Mouse (Mus musculus): Measurements from ENCODE around the gene Scaf4. TPM values are rescaled to one million over a fixed set of nuclear protein-coding genes. Genes with fewer than 3 reads are reported as not detected.
A peak's percentile ranks its signal among the peaks of the same experiment; 100 is the strongest.

Scaf4 gene
- total and polyA plus RNA-seq, 2 experiments from 2014 or later = 15.7 to 16.9 TPM

DNA sequence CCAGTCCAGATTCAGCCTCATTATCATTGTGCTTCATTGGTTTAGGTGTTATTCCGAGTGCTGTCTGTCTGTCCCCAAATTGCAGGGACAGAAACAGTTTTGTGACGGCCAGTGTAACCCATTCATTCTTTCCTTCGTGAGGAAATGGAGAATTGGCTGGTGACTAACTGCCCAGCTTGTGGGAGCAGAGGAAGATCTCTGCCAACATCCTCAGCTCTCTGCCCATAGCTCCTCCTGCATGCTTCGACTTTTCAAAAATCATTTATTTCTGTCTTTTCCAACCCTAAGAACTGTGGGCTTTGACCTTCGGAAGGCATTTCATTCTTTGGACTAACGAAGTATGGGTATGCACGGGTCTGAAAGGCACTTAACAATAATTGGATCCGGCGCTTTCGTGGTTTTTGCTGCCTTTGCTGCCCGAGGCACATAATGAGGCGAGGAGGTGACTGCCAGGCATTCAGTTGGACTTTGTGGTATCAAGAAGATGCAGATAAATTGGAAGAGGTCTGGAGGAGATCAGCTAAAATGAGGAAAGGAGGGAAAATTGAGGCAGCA is 34.1 kb upstream of the Scaf4 start:
- no peak overlapping the region for H3K4me3 ChIP-seq (ENCODE audit: low read depth, low read length)
- no peaks in the 10 kb centered on the region for H3K27me3 ChIP-seq (ENCODE audit: insufficient read depth, low read length)
- no peaks in the 10 kb centered on the region for H3K4me1 ChIP-seq (ENCODE audit: insufficient read depth)
- no peaks in the 10 kb centered on the region for H3K36me3 ChIP-seq (ENCODE audit: insufficient read depth)
- H3K4me2 ChIP-seq (ENCODE audit: low read depth) = 0 out of 2 replicates have a peak overlapping the region, but pooled peaks have one; percentile 13
- TF ChIP-seq CTCF (IDR thresholded peaks at IDR 0.05; ENCODE audit: low read depth) = no peak
- H3K9ac ChIP-seq = no peak overlapping the region
- DNase-seq (no peak), ATAC-seq (no peak)
- no peaks in the 10 kb centered on the region for H3K9me3 ChIP-seq (ENCODE audit: low read length)
- H3K27ac ChIP-seq (ENCODE audit: low read depth, low read length) = no peak overlapping the region
- 17% methylated on average over 12 of the region's 12 CpGs for WGBS

DNA sequence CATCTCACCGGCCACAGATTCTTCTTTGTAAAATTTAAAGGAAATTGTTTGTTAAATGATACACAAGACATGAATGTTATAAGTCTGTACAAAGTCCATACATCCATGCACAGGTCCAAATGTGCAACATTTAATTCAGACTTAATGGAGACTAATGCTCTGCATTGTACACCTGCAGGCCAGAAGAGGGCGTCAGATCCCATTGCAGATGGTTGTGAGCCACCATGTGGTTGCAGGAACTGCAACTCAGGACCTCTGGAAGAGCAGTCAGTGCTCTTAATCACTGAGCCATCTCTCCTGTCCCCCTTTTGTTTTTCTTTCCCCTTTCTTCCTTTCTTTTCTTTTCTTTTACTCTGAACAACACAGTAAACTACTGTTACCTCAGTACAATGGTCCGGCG is 33.5 kb upstream of the Scaf4 start:
- no peaks in the 10 kb centered on the region for H3K36me3 ChIP-seq (ENCODE audit: insufficient read depth)
- H3K4me3 ChIP-seq (ENCODE audit: low read depth, low read length) = no peak overlapping the region
- no peak overlapping the region for H3K9ac ChIP-seq
- WGBS = 60% methylated on average over 4 of the region's 4 CpGs
- TF ChIP-seq CTCF (IDR thresholded peaks at IDR 0.05; ENCODE audit: low read depth) = peak; percentile 45
- no peaks in the 10 kb centered on the region for H3K4me1 ChIP-seq (ENCODE audit: insufficient read depth)
- no peaks in the 10 kb centered on the region for H3K27me3 ChIP-seq (ENCODE audit: insufficient read depth, low read length)
- no peak overlapping the region for H3K4me2 ChIP-seq (ENCODE audit: low read depth)
- no peak for DNase-seq
- H3K9me3 ChIP-seq (ENCODE audit: low read length) = no peaks in the 10 kb centered on the region
- H3K27ac ChIP-seq (ENCODE audit: low read depth, low read length) = no peak overlapping the region
- no peak for ATAC-seq

DNA sequence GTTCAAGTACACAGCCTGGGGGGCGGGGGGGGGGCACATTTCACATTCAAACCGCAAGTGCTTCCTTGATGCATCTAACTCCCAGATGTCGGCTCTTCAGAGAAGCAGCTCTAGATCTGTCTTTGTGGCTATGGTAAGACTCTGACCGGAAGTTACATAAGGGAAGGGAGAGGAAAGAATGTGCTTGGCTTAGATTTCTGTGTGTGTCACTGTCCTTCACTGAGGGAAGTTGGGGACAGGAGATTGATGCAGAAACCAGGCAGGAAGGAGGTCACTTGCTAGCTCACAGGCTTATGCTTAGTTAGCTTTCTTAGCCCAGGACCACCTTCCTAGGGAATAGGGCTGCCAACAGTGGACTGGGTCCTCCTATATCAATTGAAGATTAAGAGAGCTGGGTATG is 31.6 kb upstream of the Scaf4 start:
- no peaks in the 10 kb centered on the region for H3K4me1 ChIP-seq (ENCODE audit: insufficient read depth)
- WGBS = 84% methylated on average over 4 of the region's 4 CpGs

DNA sequence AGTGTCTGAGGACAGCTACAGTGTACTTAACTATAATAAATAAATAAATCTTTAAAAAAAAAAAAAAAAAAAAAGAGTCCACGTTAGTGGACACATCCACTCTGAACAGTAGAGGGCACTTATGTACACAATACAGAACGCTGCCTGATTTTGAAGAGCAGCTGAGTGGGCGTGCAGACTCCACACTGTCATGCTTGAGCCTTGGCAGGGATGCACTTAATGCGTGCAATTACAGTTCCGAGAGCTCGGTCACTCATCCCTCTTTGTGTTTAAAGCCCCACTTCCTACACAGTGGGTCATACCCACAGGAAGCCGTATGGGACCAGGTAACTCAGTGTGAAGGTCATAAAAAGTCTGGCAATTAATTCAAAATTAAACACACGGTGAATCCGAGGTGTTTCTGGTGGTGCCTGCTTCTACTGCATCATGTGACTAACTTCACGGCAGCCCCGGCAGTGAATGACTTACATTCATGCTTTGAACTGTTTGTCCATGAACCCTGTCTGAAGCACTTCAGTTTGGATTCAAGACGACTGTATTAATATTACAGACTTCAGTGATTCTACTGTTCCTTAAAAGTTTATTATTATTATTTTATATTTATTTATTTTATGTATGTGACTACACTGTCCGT is 28.3 kb upstream of the Scaf4 start:
- no peaks in the 10 kb centered on the region for H3K27me3 ChIP-seq (ENCODE audit: insufficient read depth, low read length)
- H3K4me1 ChIP-seq (ENCODE audit: insufficient read depth) = no peaks in the 10 kb centered on the region
- ATAC-seq (peak; percentile 91), DNase-seq (peak; percentile 63)
- no peaks in the 10 kb centered on the region for H3K9me3 ChIP-seq (ENCODE audit: low read length)
- H3K9ac ChIP-seq = no peak overlapping the region
- H3K36me3 ChIP-seq (ENCODE audit: insufficient read depth) = no peaks in the 10 kb centered on the region
- H3K4me3 ChIP-seq (ENCODE audit: low read depth, low read length) = no peak overlapping the region
- WGBS = 58% methylated on average over 13 of the region's 13 CpGs
- TF ChIP-seq CTCF (IDR thresholded peaks at IDR 0.05; ENCODE audit: low read depth) = peak; percentile 58
- no peak overlapping the region for H3K27ac ChIP-seq (ENCODE audit: low read depth, low read length)
- H3K4me2 ChIP-seq (ENCODE audit: low read depth) = no peak overlapping the region

More for the DNA sequence above, 31.6 kb upstream of the Scaf4 start:
- no peaks in the 10 kb centered on the region for H3K27me3 ChIP-seq (ENCODE audit: insufficient read depth, low read length)
- ATAC-seq (no peak), DNase-seq (no peak)
- H3K4me3 ChIP-seq (ENCODE audit: low read depth, low read length) = no peak overlapping the region
- no peaks in the 10 kb centered on the region for H3K9me3 ChIP-seq (ENCODE audit: low read length)
- no peak for TF ChIP-seq CTCF (IDR thresholded peaks at IDR 0.05; ENCODE audit: low read depth)
- no peak overlapping the region for H3K4me2 ChIP-seq (ENCODE audit: low read depth)
- no peak overlapping the region for H3K9ac ChIP-seq
- no peak overlapping the region for H3K27ac ChIP-seq (ENCODE audit: low read depth, low read length)
- H3K36me3 ChIP-seq (ENCODE audit: insufficient read depth) = no peaks in the 10 kb centered on the region

DNA sequence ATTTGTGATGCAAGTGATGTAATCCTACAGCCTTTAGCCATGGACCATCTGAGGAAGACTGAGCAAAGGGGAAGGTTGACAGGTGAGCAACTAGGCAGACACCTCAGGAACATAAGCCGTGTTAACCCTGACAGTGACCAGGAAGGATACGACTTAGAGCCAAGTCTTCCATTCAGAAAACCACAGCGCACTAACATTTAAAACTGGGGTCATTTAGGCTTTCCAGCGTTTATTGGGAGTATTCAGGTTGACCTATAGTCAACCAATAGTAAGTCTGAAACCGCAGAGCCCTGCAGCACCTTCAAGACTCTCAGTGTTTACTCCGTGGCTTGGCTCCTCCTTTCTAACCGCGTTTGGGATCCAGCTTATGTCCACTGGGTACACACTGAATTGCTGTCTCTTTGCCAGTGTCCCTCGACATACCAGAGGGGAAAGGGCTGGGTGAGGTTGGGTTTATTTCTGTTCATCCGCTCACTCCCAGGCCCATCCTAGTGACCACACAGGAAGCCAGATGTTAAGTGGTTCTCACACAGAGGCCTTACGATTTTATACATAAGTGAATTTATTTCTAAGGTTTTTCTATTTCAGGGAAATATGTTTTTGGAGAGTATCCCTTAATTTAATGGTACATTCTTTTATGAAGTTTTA is 26.3 kb upstream of the Scaf4 start:
- no peak overlapping the region for H3K4me2 ChIP-seq (ENCODE audit: low read depth)
- no peak overlapping the region for H3K4me3 ChIP-seq (ENCODE audit: low read depth, low read length)
- no peak overlapping the region for H3K27ac ChIP-seq (ENCODE audit: low read depth, low read length)
- no peaks in the 10 kb centered on the region for H3K27me3 ChIP-seq (ENCODE audit: insufficient read depth, low read length)
- H3K36me3 ChIP-seq (ENCODE audit: insufficient read depth) = no peaks in the 10 kb centered on the region
- ATAC-seq (no peak), DNase-seq (no peak)
- TF ChIP-seq CTCF (IDR thresholded peaks at IDR 0.05; ENCODE audit: low read depth) = no peak
- H3K9ac ChIP-seq = no peak overlapping the region
- no peaks in the 10 kb centered on the region for H3K9me3 ChIP-seq (ENCODE audit: low read length)
- H3K4me1 ChIP-seq (ENCODE audit: insufficient read depth) = no peaks in the 10 kb centered on the region
- 85% methylated on average over 11 of the region's 11 CpGs for WGBS

DNA sequence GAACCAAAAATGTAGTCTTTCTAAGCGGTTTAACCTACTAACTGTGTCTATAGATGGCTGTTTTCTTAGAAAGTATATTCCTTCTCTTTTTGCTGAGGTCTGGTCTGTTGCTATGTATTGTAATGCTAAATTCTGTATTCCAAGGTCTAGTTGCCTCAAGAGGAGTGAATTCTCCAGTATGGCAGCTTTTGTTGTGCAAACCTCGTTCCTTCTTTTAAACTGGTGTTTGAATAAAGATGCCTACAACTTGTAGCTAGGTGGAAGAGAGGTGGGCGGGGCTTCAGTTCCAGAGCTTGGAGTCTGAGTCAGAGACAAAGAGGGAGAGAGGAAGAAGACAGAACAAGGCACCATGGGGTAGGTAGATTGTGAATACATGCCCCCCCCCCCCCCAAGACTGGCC is 25.5 kb upstream of the Scaf4 start:
- H3K27ac ChIP-seq (ENCODE audit: low read depth, low read length) = no peak overlapping the region
- H3K4me2 ChIP-seq (ENCODE audit: low read depth) = no peak overlapping the region
- DNase-seq (no peak), ATAC-seq (no peak)
- no peaks in the 10 kb centered on the region for H3K27me3 ChIP-seq (ENCODE audit: insufficient read depth, low read length)
- no peak for TF ChIP-seq CTCF (IDR thresholded peaks at IDR 0.05; ENCODE audit: low read depth)
- WGBS = 44% methylated on average over 3 of the region's 3 CpGs
- no peak overlapping the region for H3K9ac ChIP-seq
- no peaks in the 10 kb centered on the region for H3K9me3 ChIP-seq (ENCODE audit: low read length)
- H3K4me3 ChIP-seq (ENCODE audit: low read depth, low read length) = no peak overlapping the region
- H3K36me3 ChIP-seq (ENCODE audit: insufficient read depth) = no peaks in the 10 kb centered on the region
- no peaks in the 10 kb centered on the region for H3K4me1 ChIP-seq (ENCODE audit: insufficient read depth)

DNA sequence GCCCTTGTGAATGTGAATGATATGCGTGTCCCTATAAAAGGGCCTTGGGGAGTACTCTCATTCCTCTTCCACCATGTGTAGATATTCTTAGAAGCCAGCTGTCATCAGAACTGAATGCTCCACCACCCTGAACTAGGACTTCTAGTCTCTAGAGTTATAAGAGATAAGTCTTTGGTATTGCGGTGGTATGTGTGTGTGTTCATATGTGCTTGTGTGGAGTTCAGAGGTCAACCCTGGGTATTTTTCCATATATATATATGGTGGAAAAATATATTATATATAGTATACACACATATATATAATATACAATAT is 19.6 kb upstream of the Scaf4 start:
- no peaks in the 10 kb centered on the region for H3K36me3 ChIP-seq (ENCODE audit: insufficient read depth)
- H3K27me3 ChIP-seq (ENCODE audit: insufficient read depth, low read length) = no peaks in the 10 kb centered on the region
- no peak for TF ChIP-seq CTCF (IDR thresholded peaks at IDR 0.05; ENCODE audit: low read depth)
- no peak overlapping the region for H3K27ac ChIP-seq (ENCODE audit: low read depth, low read length)
- no peak overlapping the region for H3K4me3 ChIP-seq (ENCODE audit: low read depth, low read length)
- DNase-seq (no peak), ATAC-seq (no peak)
- H3K9ac ChIP-seq = no peak overlapping the region
- H3K4me2 ChIP-seq (ENCODE audit: low read depth) = no peak overlapping the region
- H3K9me3 ChIP-seq (ENCODE audit: low read length) = no peaks in the 10 kb centered on the region
- 92% methylated on average over 2 of the region's 2 CpGs for WGBS
- H3K4me1 ChIP-seq (ENCODE audit: insufficient read depth) = no peaks in the 10 kb centered on the region

Measured in forebrain, postnatal 0 days (tissue).